Mouse (Mus musculus): ENCODE measurements around the gene Tfcp2.

DNA sequence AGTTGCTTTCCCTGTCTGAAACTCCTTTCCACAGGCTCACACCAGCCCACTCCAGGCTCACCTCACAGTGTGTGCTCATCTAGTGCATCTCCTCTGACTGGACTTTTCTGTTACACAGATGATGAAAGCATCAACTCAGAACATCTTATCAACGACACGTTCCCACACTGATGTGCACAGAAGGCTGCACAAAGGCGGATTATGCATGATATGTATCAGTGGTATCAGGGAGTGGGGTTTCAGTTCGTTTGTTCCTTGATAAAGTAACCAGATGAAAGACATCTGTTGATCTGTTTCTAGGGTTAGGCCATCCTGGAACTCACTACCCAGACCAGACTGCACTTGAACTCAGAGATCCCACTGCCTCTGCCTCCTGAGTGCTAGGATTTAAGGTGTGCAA is 38.4 kb downstream of the Tfcp2 start:
- no peak for TF ChIP-seq CTCF (IDR thresholded peaks at IDR 0.05; ENCODE audit: low read depth)
- TF ChIP-seq EP300 (IDR thresholded peaks at IDR 0.05; ENCODE audit: low read depth) = no peak

Measured in heart, postnatal 0 days (tissue).